Mouse (Mus musculus) liver, embryonic 14.5 days (tissue): Measurements from ENCODE around the gene Vinac1.

Source experiments
- CTCF ChIP-seq: IDR thresholded peaks from 2 replicates; pipeline ENCODE4 v1.5.1; 2016; ENCODE audit warnings: antibody characterized with exemption, low read depth, control low read depth
- EP300 ChIP-seq: IDR thresholded peaks from 2 replicates; pipeline ENCODE4 v1.6.1; 2016; ENCODE audit warnings: antibody characterized with exemption, low read depth

- no peak for TF ChIP-seq CTCF
- no peak for TF ChIP-seq EP300
These were observed 1.2 kb downstream of the Vinac1 start for GRCm38 (mm10) chr2:129046846-129047196.
